Mouse (Mus musculus) lung, adult 2 months (tissue): Measurements from ENCODE around the gene Mrtfa. TPM values are rescaled to one million over a fixed set of nuclear protein-coding genes. Genes with fewer than 3 reads are reported as not detected.

Source experiments
- DNase-seq: peaks from one replicate; pipeline ENCODE4 v3.0.0; 2022
- H3K4me1 ChIP-seq: fragments of 200-500 bp; 2 replicates; pipeline ENCODE4 v1.6.1; 2011; ENCODE audit warnings: low read length; ENCODE audit not compliant: control insufficient read depth, insufficient read depth
- H3K4me3 ChIP-seq: fragments of 200-500 bp; replicated peaks from 2 replicates; pipeline ENCODE3; 2011; ENCODE audit warnings: low read depth, mild to moderate bottlenecking, control low read depth, low read length; ENCODE audit errors: extremely low read depth
- CTCF ChIP-seq: fragments of 200-500 bp; IDR thresholded peaks from 2 replicates; pipeline ENCODE4 v1.5.1; 2011; ENCODE audit warnings: mild to moderate bottlenecking, low read length, control low read depth; ENCODE audit not compliant: insufficient read depth
- POLR2A ChIP-seq: fragments of 200-500 bp; IDR thresholded peaks from 2 replicates; pipeline ENCODE4 v1.6.1; 2011; ENCODE audit warnings: low read depth, mild to moderate bottlenecking, control low read depth, low read length, borderline replicate concordance; ENCODE audit errors: extremely low read depth
- WGBS: fragments of 180-500 bp; shearing (Covaris S2); methylation state at CpG from one replicate; pipeline ENCODE4 v1.1.7; 2018; 5-methylcytosine and 5-hydroxymethylcytosine counted together
- polyA plus RNA-seq: library from polyadenylated mRNA; depleted of rRNA; stranded (reverse); fragments of >200 nt; gene quantifications from 2 replicates; pipeline ENCODE4 v1.2.3, GENCODE M21; 2012; rRNA removed

Mrtfa gene
- polyA plus RNA-seq: 32.8 and 39.0 TPM in 2 replicates

GRCm38 (mm10) chr15:81190630-81191178 is at the start of gene Mrtfa:
Mrtfa (minus strand) TSS chr15:81190757.
- peak within 1 kb of the TSS; percentile 88 for H3K4me3 ChIP-seq
- peak; percentile 99 for DNase-seq
- H3K4me1 ChIP-seq: peaks cover 7% of the 10 kb centered on the region; the same call in 1 of the 2 replicates
- under 1% methylated on average over 48 of the region's 48 CpGs for WGBS
- TF ChIP-seq POLR2A: peak; percentile 80; the same call in 1 of the 2 replicates
- no peak for TF ChIP-seq CTCF

GRCm38 (mm10) chr15:81239794-81240343 is 49.3 kb upstream of the Mrtfa start:
- TF ChIP-seq CTCF (no peak), POLR2A (no peak)
- DNase-seq: no peak
- WGBS: 67% methylated on average over 13 of the region's 13 CpGs
- no peak overlapping the region for H3K4me3 ChIP-seq
- peaks cover 11% of the 10 kb centered on the region for H3K4me1 ChIP-seq

- no peak for TF ChIP-seq POLR2A
- peak; percentile 73 for TF ChIP-seq CTCF
- Histone ChIP-seq H3K4me3 (no peak overlapping the region), H3K4me1 (peaks cover 11% of the 10 kb centered on the region)
- no peak for DNase-seq
- WGBS: 28% methylated on average over 7 of the region's 7 CpGs
Measured at GRCm38 (mm10) chr15:81239261-81239660, 48.7 kb upstream of the Mrtfa start.

- no peak for DNase-seq
- WGBS: 88% methylated on average over 18 of the region's 18 CpGs
- TF ChIP-seq POLR2A (no peak), CTCF (no peak)
- no peak overlapping the region for H3K4me3 ChIP-seq
- H3K4me1 ChIP-seq: peaks cover 11% of the 10 kb centered on the region
Measured at GRCm38 (mm10) chr15:81237471-81237870, 46.9 kb upstream of the Mrtfa start.

GRCm38 (mm10) chr15:81236062-81236461 is 45.5 kb upstream of the Mrtfa start:
- WGBS: 19% methylated on average over 8 of the region's 8 CpGs
- Histone ChIP-seq H3K4me1 (peaks cover 11% of the 10 kb centered on the region), H3K4me3 (peak overlapping the region; percentile 64)
- no peak for TF ChIP-seq CTCF
- no peak for TF ChIP-seq POLR2A
- DNase-seq: no peak

GRCm38 (mm10) chr15:81235086-81235920 is 44.7 kb upstream of the Mrtfa start, which contains the start of gene Mchr1:
Mchr1 (plus strand) TSS chr15:81235499.
- Histone ChIP-seq H3K4me3 (peak within 1 kb of the TSS; percentile 64), H3K4me1 (peaks cover 6% of the 10 kb centered on the region)
- DNase-seq: no peak
- 5% methylated on average over 25 of the region's 25 CpGs for WGBS
- TF ChIP-seq POLR2A (no peak), CTCF (no peak)

GRCm38 (mm10) chr15:81231325-81231724 is 40.8 kb upstream of the Mrtfa start:
- peaks cover 6% of the 10 kb centered on the region for H3K4me1 ChIP-seq
- no peak for DNase-seq
- WGBS: 66% methylated on average over 7 of the region's 7 CpGs
- TF ChIP-seq CTCF: no peak
- no peak for TF ChIP-seq POLR2A
- no peak overlapping the region for H3K4me3 ChIP-seq

GRCm38 (mm10) chr15:81229791-81230190 is 39.2 kb upstream of the Mrtfa start:
- no peak for DNase-seq
- WGBS: 76% methylated on average over 3 of the region's 3 CpGs

GRCm38 (mm10) chr15:81228258-81228657 is 37.7 kb upstream of the Mrtfa start:
- DNase-seq: no peak
- WGBS: 87% methylated on average over 3 of the region's 3 CpGs
- TF ChIP-seq POLR2A (no peak), CTCF (no peak)
- Histone ChIP-seq H3K4me1 (no peaks in the 10 kb centered on the region), H3K4me3 (no peak overlapping the region)

More at GRCm38 (mm10) chr15:81229791-81230190, 39.2 kb upstream of the Mrtfa start:
- no peak for TF ChIP-seq CTCF
- TF ChIP-seq POLR2A: no peak
- no peak overlapping the region for H3K4me3 ChIP-seq
- H3K4me1 ChIP-seq: no peaks in the 10 kb centered on the region
